Mouse (Mus musculus): Measurements from ENCODE around the gene 1110004F10Rik. TPM values are rescaled to one million over a fixed set of nuclear protein-coding genes. Genes with fewer than 3 reads are reported as not detected.
"Not testable (repeated sequence)": the region's sequence is repeated elsewhere in the genome, so short reads cannot be mapped to it uniquely, and the experiment has no call there.

The 1110004F10Rik gene
- total and polyA plus RNA-seq, 3 experiments: 120 to 262 (median 196) TPM

- dilution Hi-C loops (cut with MboI; ENCODE audit: extremely low pct_ligation_motif_present, extremely low pct_unique_long_range_greater_than_20kb, low sequenced_read_pairs): no loop called here
- peaks cover 37% of the 10 kb centered on the region for H3K27me3 ChIP-seq (replicated peaks)
Observed at GRCm38 (mm10) chr7:116040470-116041019, 1.3 kb downstream of the 1110004F10Rik start.

GRCm38 (mm10) chr7:116060739-116061138 is 21.5 kb downstream of the 1110004F10Rik start:
- TF ChIP-seq MXI1 (IDR thresholded peaks at IDR 0.05; ENCODE audit: low read depth, low read length): no peak
- TF ChIP-seq RAD21 (IDR thresholded peaks at IDR 0.05; ENCODE audit: low read depth, low read length): peak; percentile 50
- no peak for TF ChIP-seq NELFE (IDR thresholded peaks at IDR 0.05; ENCODE audit: low read depth, low read length)
- peak in 1 of 2 experiments; percentile 48; a peak in 2 of 4 replicates for TF ChIP-seq CTCF (conservative IDR thresholded peaks at IDR 0.05 in 1 of 2, IDR thresholded peaks at IDR 0.05 in 1 of 2; ENCODE audit: low read depth in 2 of 2, low read length in 2 of 2)
- no peak for DNase-seq (ENCODE audit: extremely low read depth)
- in situ Hi-C loops (cut with MboI; ENCODE audit: low pct_ligation_motif_present, low pct_unique_long_range_greater_than_20kb, low sequenced_read_pairs): no loop called here
- Histone ChIP-seq H3K4me2 (ENCODE audit: insufficient read depth, low read depth, poor library complexity, severe bottlenecking) (no peak overlapping the region), H3K36me3 (replicated peaks in 1 of 2; ENCODE audit: control insufficient read depth in 1 of 2, insufficient read depth in 1 of 2, low read length in 1 of 2) (no peaks in the 10 kb centered on the region), H3K9ac (ENCODE audit: insufficient read depth, low read depth) (no peak overlapping the region), H3K4me3 (replicated peaks in 1 of 3; ENCODE audit: low read depth in 2 of 3, low read length in 2 of 3, poor library complexity in 1 of 3) (no peak overlapping the region), H3K79me2 (replicated peaks; ENCODE audit: control insufficient read depth, extremely low read depth, insufficient read depth, poor library complexity, severe bottlenecking) (no peaks in the 10 kb centered on the region), H3K27me3 (replicated peaks) (no peaks in the 10 kb centered on the region), H3K27ac (ENCODE audit: insufficient read depth, low read depth) (no peak overlapping the region), H3K4me1 (ENCODE audit: control insufficient read depth in 1 of 2, insufficient read depth in 2 of 2) (peaks cover 0 to 4% of the 10 kb centered on the region in 2 experiments; a peak in 2 of 4 replicates), H3K9me3 (replicated peaks; ENCODE audit: low read length) (no peaks in the 10 kb centered on the region)
- dilution Hi-C loops (cut with MboI; ENCODE audit: extremely low pct_ligation_motif_present, extremely low pct_unique_long_range_greater_than_20kb, low sequenced_read_pairs): no loop called here

More at GRCm38 (mm10) chr7:116040470-116041019, 1.3 kb downstream of the 1110004F10Rik start:
- Histone ChIP-seq H3K79me2 (replicated peaks; ENCODE audit: control insufficient read depth, extremely low read depth, insufficient read depth, poor library complexity, severe bottlenecking) (no peaks in the 10 kb centered on the region), H3K9ac (ENCODE audit: insufficient read depth, low read depth) (no peak overlapping the region), H3K4me3 (replicated peaks in 1 of 3; ENCODE audit: low read depth in 2 of 3, low read length in 2 of 3, poor library complexity in 1 of 3) (no peak overlapping the region), H3K4me1 (ENCODE audit: control insufficient read depth in 1 of 2, insufficient read depth in 2 of 2) (peaks cover 2 to 21% of the 10 kb centered on the region in 2 experiments; a peak in 3 of 4 replicates), H3K4me2 (ENCODE audit: insufficient read depth, low read depth, poor library complexity, severe bottlenecking) (peak overlapping the region; percentile 76; the same call in 1 of the 2 replicates), H3K36me3 (replicated peaks in 1 of 2; ENCODE audit: control insufficient read depth in 1 of 2, insufficient read depth in 1 of 2, low read length in 1 of 2) (no peaks in the 10 kb centered on the region), H3K27ac (ENCODE audit: insufficient read depth, low read depth) (no peak overlapping the region), H3K9me3 (replicated peaks; ENCODE audit: low read length) (no peaks in the 10 kb centered on the region)
- TF ChIP-seq MEF2A (IDR thresholded peaks at IDR 0.05; ENCODE audit: borderline replicate concordance, low read depth, low read length) (no peak), GABPA (IDR thresholded peaks at IDR 0.05; ENCODE audit: insufficient replicate concordance, low read depth, low read length) (no peak)
- DNase-seq (ENCODE audit: extremely low read depth): no peak
- in situ Hi-C loops (cut with MboI; ENCODE audit: low pct_ligation_motif_present, low pct_unique_long_range_greater_than_20kb, low sequenced_read_pairs): loop anchor here (25.0 kb wide), 2 partner anchors 828 to 1128 kb away; no protein-coding TSS in a partner anchor

- in situ Hi-C loops (cut with MboI; ENCODE audit: low pct_ligation_motif_present, low pct_unique_long_range_greater_than_20kb, low sequenced_read_pairs); dilution Hi-C loops (cut with MboI; ENCODE audit: extremely low pct_ligation_motif_present, extremely low pct_unique_long_range_greater_than_20kb, low sequenced_read_pairs); H3K79me2 ChIP-seq (replicated peaks; ENCODE audit: control insufficient read depth, extremely low read depth, insufficient read depth, poor library complexity, severe bottlenecking): not testable (repeated sequence)
Observed at GRCm38 (mm10) chr7:116084366-116084765, 45.2 kb downstream of the 1110004F10Rik start, which contains the start of gene Gm4353. Gene Gm4353, minus strand, starts transcription at chr7:116084635.

More at GRCm38 (mm10) chr7:116084366-116084765, 45.2 kb downstream of the 1110004F10Rik start, which contains the start of gene Gm4353:
- not testable (repeated sequence) for H3K27ac ChIP-seq (ENCODE audit: insufficient read depth, low read depth); H3K36me3 ChIP-seq (replicated peaks in 1 of 2; ENCODE audit: control insufficient read depth in 1 of 2, insufficient read depth in 1 of 2, low read length in 1 of 2); H3K9me3 ChIP-seq (replicated peaks; ENCODE audit: low read length); H3K4me1 ChIP-seq (ENCODE audit: control insufficient read depth in 1 of 2, insufficient read depth in 2 of 2); DNase-seq (ENCODE audit: extremely low read depth); H3K9ac ChIP-seq (ENCODE audit: insufficient read depth, low read depth); H3K27me3 ChIP-seq (replicated peaks); H3K4me3 ChIP-seq (replicated peaks in 1 of 3; ENCODE audit: low read depth in 2 of 3, low read length in 2 of 3, poor library complexity in 1 of 3); H3K4me2 ChIP-seq (ENCODE audit: insufficient read depth, low read depth, poor library complexity, severe bottlenecking)
